8 mouse cellular contexts compared by ENCODE assay signal in the genomic region with DNA sequence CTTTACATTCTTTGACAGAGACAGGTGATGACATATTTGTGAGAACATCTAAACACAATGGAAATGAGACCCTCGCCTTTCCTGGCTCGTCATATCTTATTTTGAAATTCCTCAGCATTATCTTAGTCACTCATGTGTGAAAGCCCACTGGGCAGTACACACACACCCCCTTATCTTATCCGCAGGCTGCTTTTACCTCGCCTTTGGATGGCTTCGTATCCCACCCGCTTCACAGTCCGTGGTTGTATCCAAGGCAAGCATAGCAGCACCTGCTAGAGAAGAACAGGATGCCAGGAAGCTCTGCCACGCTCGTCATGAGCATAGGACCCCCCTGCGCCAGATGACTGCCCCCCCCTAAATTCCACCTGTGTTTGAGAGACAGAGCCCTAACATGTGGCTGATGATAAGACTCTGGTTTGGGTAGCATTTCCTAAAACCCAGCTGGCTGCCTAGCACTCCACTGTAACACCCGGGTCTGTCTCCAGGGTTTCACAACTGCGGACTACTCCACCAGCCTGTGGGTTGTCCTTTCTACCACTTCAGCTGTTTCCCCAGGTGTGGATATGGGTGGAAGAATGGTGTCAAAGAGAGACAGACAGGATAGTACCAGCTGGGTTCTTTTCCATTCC.
DNase-seq lines count a peak whose midpoint lies in the region; ATAC-seq and TF ChIP-seq lines count a peak whose summit lies in the region.

No protein-coding gene starts in this region.

- TF ChIP-seq POLR2A in thymus, adult 2 months (IDR thresholded peaks at IDR 0.05; ENCODE audit: control insufficient read depth, extremely low read depth, insufficient read depth, low read length, poor library complexity): no peak

- H3K4me2 ChIP-seq in heart, embryonic 12.5 days: peak overlapping the region; percentile 54

- ATAC-seq in heart, embryonic 12.5 days (ENCODE audit: insufficient number of reproducible peaks, low FRiP score): peak; percentile 53; the same call in 1 of the 2 replicates
- peak; percentile 46 for ATAC-seq in megakaryocyte progenitor cell, adult 5-6 weeks (replicated peaks; ENCODE audit: poor library complexity)

- H3K36me3 ChIP-seq in heart, embryonic 12.5 days: 0 out of 2 replicates have a peak, but pooled peaks cover 11% of the 10 kb centered on the region
- H3K36me3 ChIP-seq in thymus, adult 2 months (ENCODE audit: control insufficient read depth, insufficient read depth, low read length): no peaks in the 10 kb centered on the region

- intact Hi-C loops in heart, postnatal 10 days (cut with DNase I): no loop called here

- H3K4me3 ChIP-seq in heart, embryonic 12.5 days: 0 out of 2 replicates have a peak overlapping the region, but pooled peaks have one; percentile 8
- H3K4me3 ChIP-seq in thymus, adult 2 months (ENCODE audit: control insufficient read depth, insufficient read depth, low read length): no peak overlapping the region

- no peak overlapping the region; the same call in 1 of the 2 replicates for H3K27ac ChIP-seq in heart, embryonic 12.5 days (ENCODE audit: poor library complexity, severe bottlenecking)
- H3K27ac ChIP-seq in thymus, adult 2 months (ENCODE audit: control insufficient read depth, insufficient read depth, low read length): peak overlapping the region; percentile 59

- H3K9me3 ChIP-seq in heart, embryonic 12.5 days (replicated peaks): no peaks in the 10 kb centered on the region

- no peaks in the 10 kb centered on the region for H3K27me3 ChIP-seq in heart, embryonic 12.5 days (replicated peaks)
- H3K27me3 ChIP-seq in thymus, adult 2 months (ENCODE audit: control insufficient read depth, insufficient read depth, low read length): no peaks in the 10 kb centered on the region

- peaks cover 50% of the 10 kb centered on the region for H3K4me1 ChIP-seq in heart, embryonic 12.5 days (replicated peaks)
- H3K4me1 ChIP-seq in thymus, adult 2 months (replicated peaks; ENCODE audit: control insufficient read depth, insufficient read depth, low read length): peaks cover 46% of the 10 kb centered on the region

- H3K9ac ChIP-seq in heart, embryonic 12.5 days: no peak overlapping the region

- TF ChIP-seq CTCF in thymus, adult 2 months (IDR thresholded peaks at IDR 0.05; ENCODE audit: borderline replicate concordance, control insufficient read depth, extremely low read depth, insufficient read depth, low read length, poor library complexity): no peak

- DNase-seq in heart, postnatal 10 days: no peak
- peak; percentile 8 for DNase-seq in thymus, adult 2 months
- no peak for DNase-seq in thymus, postnatal 25 days
- no peak for DNase-seq in right cerebral cortex, adult 18-20 months
- no peak for DNase-seq in retina, postnatal 1 day
- DNase-seq in cerebellum, adult 8-10 months: no peak

- 27% methylated on average over 12 of the region's 12 CpGs for WGBS in heart, embryonic 12.5 days
- 49% methylated on average over 12 of the region's 12 CpGs for WGBS in thymus, adult 2 months
